Mouse (Mus musculus) forebrain, embryonic 11.5 days (tissue): Measurements from ENCODE around the gene Mavs. TPM values are rescaled to one million over a fixed set of nuclear protein-coding genes. Genes with fewer than 3 reads are reported as not detected.

Experiments
- ATAC-seq: fragments of 200-750 bp; cut with Nextera tagmentation; replicated peaks from 2 replicates; pipeline ENCODE4 v1.8.0; 2017; ENCODE audit warnings: moderate TSS enrichment; ENCODE audit not compliant: low FRiP score
- DNase-seq: peaks from one replicate; pipeline ENCODE4 v3.0.0-alpha.2; 2017; ENCODE audit warnings: low spot score
- H3K27ac ChIP-seq: fragments of 300-500 bp; sonication (generic); 2 replicates; pipeline ENCODE4 v1.5.1; 2014; ENCODE audit warnings: low read depth, low read length
- H3K27me3 ChIP-seq: fragments of 300-500 bp; sonication (generic); 2 replicates; pipeline ENCODE4 v1.6.1; 2014; ENCODE audit warnings: mild to moderate bottlenecking, low read length, mixed read lengths; ENCODE audit not compliant: control insufficient read depth, insufficient read depth
- H3K36me3 ChIP-seq: fragments of 300-500 bp; sonication (generic); 2 replicates; pipeline ENCODE4 v1.6.1; 2014; ENCODE audit warnings: mild to moderate bottlenecking, low read length, moderate library complexity, mixed read lengths; ENCODE audit not compliant: control insufficient read depth, insufficient read depth
- H3K4me1 ChIP-seq: fragments of 300-500 bp; sonication (generic); replicated peaks from 2 replicates; pipeline ENCODE4 v1.6.1; 2014; ENCODE audit warnings: low read length, mixed read lengths; ENCODE audit not compliant: control insufficient read depth, insufficient read depth
- H3K4me2 ChIP-seq: fragments of 300-500 bp; sonication (generic); 2 replicates; pipeline ENCODE4 v1.6.1; 2014; ENCODE audit warnings: low read depth, mild to moderate bottlenecking, low read length, moderate library complexity, mixed read lengths; ENCODE audit not compliant: severe bottlenecking
- H3K4me3 ChIP-seq: fragments of 300-500 bp; sonication (generic); 2 replicates; pipeline ENCODE4 v1.5.1; 2014; ENCODE audit warnings: low read depth, low read length
- H3K9ac ChIP-seq: fragments of 300-500 bp; sonication (generic); 2 replicates; pipeline ENCODE4 v1.6.1; 2014; ENCODE audit warnings: low read length
- H3K9me3 ChIP-seq: fragments of 300-500 bp; sonication (generic); 2 replicates; pipeline ENCODE4 v1.6.1; 2016; ENCODE audit warnings: low read length, mixed read lengths; ENCODE audit not compliant: control insufficient read depth
- WGBS: fragments of 180-500 bp; shearing (Covaris S2); extraction: QIAGEN DNeasy Blood & Tissue Kit; methylation state at CpG from one replicate; pipeline ENCODE4 v1.1.7; 2014; 5-methylcytosine and 5-hydroxymethylcytosine counted together
- polyA plus RNA-seq: library from polyadenylated mRNA; unstranded; fragments of >200 nt; fragmentation: Nextera tagmentation; extraction: Ambion mirVana; gene quantifications from 2 replicates; pipeline ENCODE4 v1.2.1, GENCODE M21; 2014

The Mavs gene
- polyA plus RNA-seq, 1 experiment from 2014 or later: 16.6 TPM

DNA sequence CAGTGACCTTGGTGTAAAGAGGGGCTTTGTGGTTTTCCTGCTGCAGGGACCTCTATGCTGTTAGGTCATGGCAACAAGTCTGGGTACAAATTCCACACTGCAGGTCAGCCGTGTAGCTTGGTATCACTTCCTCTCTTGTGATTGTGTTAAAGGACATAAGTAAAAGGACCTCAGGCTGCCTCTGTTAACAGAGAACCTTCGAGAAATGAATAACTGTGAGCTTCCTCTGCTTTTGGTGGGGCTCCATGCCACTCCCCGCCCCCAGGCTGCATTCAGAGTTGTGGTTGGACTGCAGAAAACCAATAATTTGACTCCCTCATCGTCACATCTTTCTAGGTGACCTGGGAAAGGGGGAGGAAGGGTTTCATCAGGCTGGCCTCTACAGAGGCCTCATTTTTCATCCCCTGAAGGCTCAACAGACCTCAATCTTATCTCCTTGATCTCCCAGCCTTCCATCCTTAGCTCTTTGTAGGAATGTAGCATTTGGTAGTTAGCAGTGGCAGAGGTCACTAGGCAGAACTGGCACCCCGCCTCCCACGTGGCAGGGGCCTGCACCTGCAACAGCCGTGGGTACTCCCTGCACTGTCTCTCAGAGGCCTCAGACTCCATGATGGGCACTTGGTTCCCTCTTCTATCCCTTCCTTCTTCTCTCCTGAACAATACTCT is 1.2 kb downstream of the Mavs start:
- Histone ChIP-seq H3K27me3 (no peaks in the 10 kb centered on the region), H3K9ac (no peak overlapping the region), H3K36me3 (no peaks in the 10 kb centered on the region), H3K9me3 (no peaks in the 10 kb centered on the region), H3K4me2 (peak overlapping the region; percentile 86; the same call in 1 of the 2 replicates), H3K4me3 (no peak overlapping the region; the same call in 1 of the 2 replicates), H3K4me1 (peaks cover 4% of the 10 kb centered on the region; the same call in 1 of the 2 replicates), H3K27ac (no peak overlapping the region)
- 81% methylated on average over 7 of the region's 7 CpGs for WGBS
- ATAC-seq (no peak), DNase-seq (no peak)

DNA sequence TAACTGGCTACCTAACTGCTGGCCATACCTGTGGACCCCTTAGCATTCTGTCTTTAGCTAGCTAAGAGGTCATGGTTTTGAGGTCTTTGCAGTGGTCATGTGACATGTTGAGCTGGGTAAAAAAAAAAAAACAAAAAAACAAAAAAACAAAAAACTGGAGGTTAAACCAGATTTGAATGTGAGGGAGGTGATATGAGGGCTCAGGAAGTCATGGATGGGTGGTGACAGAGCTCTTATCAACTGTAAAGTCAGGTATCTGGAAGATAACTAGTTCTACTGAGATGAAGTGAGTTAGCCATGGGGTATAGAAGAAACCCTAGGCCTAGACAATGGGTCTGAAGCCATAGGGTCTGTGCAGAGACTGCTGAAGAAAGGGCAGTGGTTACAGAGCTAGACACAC is 8.3 kb downstream of the Mavs start:
- Histone ChIP-seq H3K4me1 (no peaks in the 10 kb centered on the region), H3K4me2 (no peak overlapping the region), H3K9ac (no peak overlapping the region), H3K27ac (no peak overlapping the region), H3K4me3 (no peak overlapping the region), H3K9me3 (no peaks in the 10 kb centered on the region), H3K27me3 (no peaks in the 10 kb centered on the region), H3K36me3 (peaks cover 4% of the 10 kb centered on the region; the same call in 1 of the 2 replicates)
- ATAC-seq (no peak), DNase-seq (no peak)

DNA sequence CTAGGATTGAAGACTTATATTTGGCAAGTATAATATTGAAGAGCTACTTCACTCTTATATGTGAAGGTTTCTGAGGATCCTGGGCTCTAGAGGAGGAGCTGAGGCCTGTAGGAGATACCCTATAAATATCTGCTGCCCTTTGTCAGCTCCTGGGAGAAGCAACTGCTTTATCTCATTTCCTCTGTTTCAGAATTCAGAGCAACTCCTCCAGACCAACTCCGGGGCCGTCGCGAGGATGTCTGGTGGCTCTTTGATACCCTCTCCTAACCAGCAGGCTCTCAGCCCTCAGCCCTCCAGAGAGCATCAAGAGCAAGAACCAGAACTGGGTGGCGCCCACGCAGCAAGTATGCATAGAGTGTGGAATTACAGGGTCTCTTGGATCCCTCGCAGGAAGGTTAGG is 9.1 kb downstream of the Mavs start:
- Histone ChIP-seq H3K9me3 (no peaks in the 10 kb centered on the region), H3K9ac (no peak overlapping the region), H3K4me3 (no peak overlapping the region), H3K4me1 (no peaks in the 10 kb centered on the region), H3K27me3 (no peaks in the 10 kb centered on the region), H3K4me2 (no peak overlapping the region), H3K27ac (no peak overlapping the region), H3K36me3 (peaks cover 4% of the 10 kb centered on the region; the same call in 1 of the 2 replicates)
- no peak for ATAC-seq
- no peak for DNase-seq
- 87% methylated on average over 7 of the region's 7 CpGs for whole genome bisulfite sequencing

DNA sequence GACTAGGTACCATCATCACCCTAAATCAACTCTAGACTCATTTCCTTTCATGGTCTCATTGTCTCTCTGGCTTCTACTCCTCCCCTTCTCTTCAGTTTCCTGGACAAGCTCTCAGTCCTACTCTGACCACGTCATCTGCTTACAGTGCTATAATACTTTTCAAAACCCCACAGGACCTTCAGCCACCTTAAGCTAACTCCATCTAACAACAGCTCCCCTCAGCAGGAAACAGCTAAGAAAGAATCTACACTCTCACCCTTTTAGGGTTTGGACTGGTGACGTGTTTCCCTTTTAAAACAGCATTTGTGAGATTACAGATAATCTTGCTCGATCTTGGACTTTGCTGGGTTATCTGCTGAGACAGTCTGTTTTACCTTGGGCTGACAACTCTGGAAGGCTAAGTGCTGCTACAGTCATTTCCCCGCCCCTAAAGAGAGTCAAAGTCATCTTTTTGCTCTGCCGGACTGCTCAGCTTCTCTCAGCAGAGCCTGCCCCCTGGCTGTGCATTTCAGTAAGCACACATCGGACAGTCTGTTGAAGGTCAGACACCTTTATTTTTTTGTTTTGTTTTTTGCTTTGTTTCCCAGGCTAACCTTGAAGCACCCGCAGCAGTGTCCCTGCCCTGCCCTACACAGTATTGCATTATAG is 19.9 kb downstream of the Mavs start:
- Histone ChIP-seq H3K27ac (no peak overlapping the region), H3K9ac (no peak overlapping the region), H3K9me3 (no peaks in the 10 kb centered on the region), H3K4me1 (no peaks in the 10 kb centered on the region), H3K4me2 (no peak overlapping the region), H3K27me3 (no peaks in the 10 kb centered on the region), H3K36me3 (no peaks in the 10 kb centered on the region), H3K4me3 (no peak overlapping the region)
- ATAC-seq (0 out of 2 replicates have a peak, but pooled peaks have one; percentile 53), DNase-seq (no peak)
- 33% methylated on average over 7 of the region's 7 CpGs for WGBS

DNA sequence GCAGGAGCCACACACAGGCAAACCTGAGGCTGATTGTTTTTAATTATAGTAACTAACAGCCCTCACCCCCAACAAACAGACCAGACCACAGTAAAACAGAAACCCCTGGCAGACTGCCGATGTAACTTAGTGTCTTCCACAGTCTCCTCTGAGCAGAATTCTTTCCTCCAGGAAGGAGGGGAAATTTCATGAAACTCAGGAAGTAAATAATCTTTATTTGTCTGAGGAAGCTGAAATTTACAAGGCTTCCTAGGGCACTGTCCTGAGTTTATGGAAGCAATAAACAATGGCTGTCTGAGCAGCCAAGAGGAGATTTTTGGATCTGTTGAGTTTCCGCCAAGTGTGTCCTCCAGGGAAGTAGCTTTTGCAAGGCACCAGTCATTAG is 20.5 kb downstream of the Mavs start:
- no peak for ATAC-seq
- H3K4me1 ChIP-seq: no peaks in the 10 kb centered on the region
- H3K27me3 ChIP-seq: no peaks in the 10 kb centered on the region
- DNase-seq: peak; percentile 5
- H3K4me3 ChIP-seq: no peak overlapping the region
- no peaks in the 10 kb centered on the region for H3K36me3 ChIP-seq
- 88% methylated on average over 2 of the region's 2 CpGs for WGBS
- H3K27ac ChIP-seq: no peak overlapping the region
- no peak overlapping the region for H3K9ac ChIP-seq
- no peak overlapping the region for H3K4me2 ChIP-seq
- H3K9me3 ChIP-seq: no peaks in the 10 kb centered on the region

DNA sequence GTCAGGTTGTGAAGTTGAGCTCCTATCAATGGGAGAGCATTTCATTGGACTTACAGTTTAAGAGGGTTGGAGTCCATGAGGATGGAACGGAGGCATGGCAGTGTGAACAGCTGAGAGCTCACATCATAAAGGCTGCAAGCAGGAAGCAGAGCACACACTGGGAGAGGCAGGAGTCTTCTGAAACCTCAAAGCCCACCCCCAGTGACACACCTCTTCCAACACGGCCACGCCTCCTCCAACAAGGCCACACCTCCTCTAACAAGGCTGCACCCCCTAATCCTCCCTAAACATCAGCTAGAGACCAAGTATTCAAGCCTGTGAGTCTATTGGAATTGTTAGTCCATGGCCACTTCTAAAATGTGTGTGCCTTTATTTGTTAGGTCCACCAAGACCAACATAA is 21.9 kb downstream of the Mavs start:
- no peak overlapping the region for H3K9ac ChIP-seq
- 0 out of 2 replicates have a peak, but pooled peaks cover 2% of the 10 kb centered on the region for H3K4me1 ChIP-seq
- H3K36me3 ChIP-seq: no peaks in the 10 kb centered on the region
- H3K27ac ChIP-seq: no peak overlapping the region
- no peaks in the 10 kb centered on the region for H3K27me3 ChIP-seq
- H3K9me3 ChIP-seq: no peaks in the 10 kb centered on the region
- H3K4me3 ChIP-seq: no peak overlapping the region
- H3K4me2 ChIP-seq: no peak overlapping the region
- no peak for ATAC-seq
- 41% methylated on average over 3 of the region's 3 CpGs for WGBS
- DNase-seq: no peak

DNA sequence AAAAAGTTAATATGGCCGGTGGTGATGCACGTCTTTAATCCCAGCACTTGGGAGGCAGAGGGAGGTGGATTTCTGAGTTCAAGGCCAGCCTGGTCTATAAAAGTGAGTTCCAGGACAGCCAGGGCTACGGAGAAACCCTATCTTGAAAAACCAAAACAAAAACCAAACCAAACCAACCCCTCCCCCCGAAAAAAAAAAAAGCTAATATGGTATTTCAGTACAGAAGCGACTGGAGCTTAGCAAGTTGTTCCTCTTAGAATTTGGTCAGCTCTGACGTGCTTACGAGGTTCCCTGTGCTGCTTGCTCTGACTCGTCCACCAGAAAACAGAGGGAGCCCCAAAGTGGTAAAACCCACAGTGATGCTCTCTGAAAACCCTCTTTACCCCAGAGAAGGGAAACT is 24.8 kb downstream of the Mavs start:
- ATAC-seq: no peak
- Histone ChIP-seq H3K9me3 (no peaks in the 10 kb centered on the region), H3K27ac (no peak overlapping the region), H3K4me1 (peaks cover 6% of the 10 kb centered on the region; the same call in 1 of the 2 replicates), H3K9ac (no peak overlapping the region), H3K27me3 (no peaks in the 10 kb centered on the region), H3K4me2 (no peak overlapping the region), H3K4me3 (no peak overlapping the region), H3K36me3 (no peaks in the 10 kb centered on the region)
- DNase-seq: no peak
- WGBS: 82% methylated on average over 8 of the region's 8 CpGs

DNA sequence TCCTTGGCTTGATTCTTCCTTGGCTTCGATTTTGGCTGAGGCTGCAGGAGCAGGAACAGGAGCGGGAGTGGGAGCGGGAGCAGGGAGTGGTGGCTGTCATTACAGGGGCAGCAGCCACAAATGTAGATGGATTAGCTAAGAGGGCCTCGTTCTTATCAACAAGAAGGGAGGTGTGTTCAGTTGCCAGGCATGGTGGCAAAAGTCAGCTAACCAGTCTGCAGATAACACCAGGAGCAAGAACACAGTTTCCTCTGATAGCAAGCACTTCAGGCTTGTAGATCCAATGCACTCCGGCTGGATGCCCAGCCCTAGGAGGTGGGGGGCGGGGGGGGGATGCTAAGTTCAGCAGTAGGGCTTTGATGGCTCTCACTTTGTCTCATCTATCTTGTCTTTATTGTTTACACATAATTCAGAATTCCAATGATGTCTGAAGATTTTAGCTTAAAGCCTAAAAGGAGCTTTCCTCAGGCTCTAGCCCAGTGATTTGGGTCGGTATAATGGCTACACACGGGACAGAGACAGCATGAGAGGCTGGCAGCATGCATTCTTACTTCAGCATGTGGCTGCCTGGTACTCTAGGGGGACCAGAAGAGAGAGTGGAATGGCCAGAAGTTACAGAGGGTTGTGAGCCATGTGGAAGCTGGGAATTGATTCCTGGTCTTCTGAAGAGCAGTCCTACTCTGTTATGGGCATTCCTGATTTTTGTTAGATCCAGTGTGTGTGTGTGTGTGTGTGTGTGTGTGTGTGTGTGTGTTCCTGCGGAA is 26.9 kb downstream of the Mavs start:
- Histone ChIP-seq H3K36me3 (no peaks in the 10 kb centered on the region), H3K4me1 (peaks cover 8% of the 10 kb centered on the region; the same call in 1 of the 2 replicates), H3K4me2 (no peak overlapping the region), H3K27ac (no peak overlapping the region), H3K9ac (peak overlapping the region; percentile 32; the same call in 1 of the 2 replicates), H3K9me3 (no peaks in the 10 kb centered on the region), H3K4me3 (no peak overlapping the region), H3K27me3 (no peaks in the 10 kb centered on the region)
- no peak for DNase-seq
- no peak for ATAC-seq
- 70% methylated on average over 9 of the region's 9 CpGs for WGBS
